Mouse (Mus musculus): ENCODE results near the gene Tjp3. TPM values are rescaled to one million over a fixed set of nuclear protein-coding genes. Genes with fewer than 3 reads are reported as not detected.
A peak's percentile ranks its signal among the peaks of the same experiment; 100 is the strongest.

The Tjp3 gene
- polyA plus RNA-seq, 1 experiment, result 9.8 TPM

GRCm38 (mm10) chr10:81259225-81259884 is 32.0 kb downstream of the Tjp3 start:
- H3K4me3 ChIP-seq (ENCODE audit: insufficient read depth, low read length), result no peak overlapping the region
- H3K4me1 ChIP-seq (ENCODE audit: control insufficient read depth, insufficient read depth, low read length), result peaks cover 4% of the 10 kb centered on the region; the same call in 1 of the 2 replicates
- TF ChIP-seq CTCF (IDR thresholded peaks at IDR 0.05; ENCODE audit: low read depth, low read length) (no peak), POLR2A (IDR thresholded peaks at IDR 0.05; ENCODE audit: borderline replicate concordance, low read depth, low read length) (no peak)
- H3K27ac ChIP-seq (ENCODE audit: insufficient read depth, low read depth, low read length), result no peak overlapping the region

- Histone ChIP-seq H3K4me1 (ENCODE audit: control insufficient read depth, insufficient read depth, low read length) (peaks cover 4% of the 10 kb centered on the region; the same call in 1 of the 2 replicates), H3K27ac (ENCODE audit: insufficient read depth, low read depth, low read length) (no peak overlapping the region), H3K4me3 (ENCODE audit: insufficient read depth, low read length) (peak overlapping the region; percentile 68)
- no peak for TF ChIP-seq POLR2A (IDR thresholded peaks at IDR 0.05; ENCODE audit: borderline replicate concordance, low read depth, low read length)
- TF ChIP-seq CTCF (IDR thresholded peaks at IDR 0.05; ENCODE audit: low read depth, low read length), result no peak
Observed at GRCm38 (mm10) chr10:81257158-81258039, 34.0 kb downstream of the Tjp3 start.

- TF ChIP-seq CTCF (IDR thresholded peaks at IDR 0.05; ENCODE audit: low read depth, low read length) (no peak), POLR2A (IDR thresholded peaks at IDR 0.05; ENCODE audit: borderline replicate concordance, low read depth, low read length) (no peak)
- Histone ChIP-seq H3K4me1 (ENCODE audit: control insufficient read depth, insufficient read depth, low read length) (peaks cover 4% of the 10 kb centered on the region; the same call in 1 of the 2 replicates), H3K27ac (ENCODE audit: insufficient read depth, low read depth, low read length) (no peak overlapping the region), H3K4me3 (ENCODE audit: insufficient read depth, low read length) (no peak overlapping the region)
Observed at GRCm38 (mm10) chr10:81254886-81255285, 36.5 kb downstream of the Tjp3 start.

GRCm38 (mm10) chr10:81252424-81253419 is 38.7 kb downstream of the Tjp3 start, which contains the start of gene Matk:
TSS of gene Matk (plus strand) at chr10:81252935.
- TF ChIP-seq POLR2A (IDR thresholded peaks at IDR 0.05; ENCODE audit: borderline replicate concordance, low read depth, low read length) (no peak), CTCF (IDR thresholded peaks at IDR 0.05; ENCODE audit: low read depth, low read length) (no peak)
- H3K4me3 ChIP-seq (ENCODE audit: insufficient read depth, low read length), result no peak within 1 kb of the TSS
- H3K27ac ChIP-seq (ENCODE audit: insufficient read depth, low read depth, low read length), result no peak within 1 kb of the TSS
- H3K4me1 ChIP-seq (ENCODE audit: control insufficient read depth, insufficient read depth, low read length), result no peaks in the 10 kb centered on the region

- H3K27ac ChIP-seq (ENCODE audit: insufficient read depth, low read depth, low read length), result no peak overlapping the region
- peaks cover 4% of the 10 kb centered on the region for H3K4me1 ChIP-seq (ENCODE audit: control insufficient read depth, insufficient read depth, low read length)
- no peak overlapping the region for H3K4me3 ChIP-seq (ENCODE audit: insufficient read depth, low read length)
- TF ChIP-seq POLR2A (IDR thresholded peaks at IDR 0.05; ENCODE audit: borderline replicate concordance, low read depth, low read length), result no peak
- TF ChIP-seq CTCF (IDR thresholded peaks at IDR 0.05; ENCODE audit: low read depth, low read length), result no peak
Observed at GRCm38 (mm10) chr10:81249442-81249841, 41.9 kb downstream of the Tjp3 start.

GRCm38 (mm10) chr10:81247804-81248203 is 43.6 kb downstream of the Tjp3 start:
- TF ChIP-seq CTCF (IDR thresholded peaks at IDR 0.05; ENCODE audit: low read depth, low read length), result no peak
- TF ChIP-seq POLR2A (IDR thresholded peaks at IDR 0.05; ENCODE audit: borderline replicate concordance, low read depth, low read length), result no peak
- Histone ChIP-seq H3K4me3 (ENCODE audit: insufficient read depth, low read length) (no peak overlapping the region), H3K27ac (ENCODE audit: insufficient read depth, low read depth, low read length) (no peak overlapping the region), H3K4me1 (ENCODE audit: control insufficient read depth, insufficient read depth, low read length) (peaks cover 4% of the 10 kb centered on the region)

GRCm38 (mm10) chr10:81245166-81245565 is 46.2 kb downstream of the Tjp3 start:
- Histone ChIP-seq H3K4me3 (ENCODE audit: insufficient read depth, low read length) (no peak overlapping the region), H3K4me1 (ENCODE audit: control insufficient read depth, insufficient read depth, low read length) (peaks cover 4% of the 10 kb centered on the region), H3K27ac (ENCODE audit: insufficient read depth, low read depth, low read length) (no peak overlapping the region)
- no peak for TF ChIP-seq CTCF (IDR thresholded peaks at IDR 0.05; ENCODE audit: low read depth, low read length)
- TF ChIP-seq POLR2A (IDR thresholded peaks at IDR 0.05; ENCODE audit: borderline replicate concordance, low read depth, low read length), result no peak

GRCm38 (mm10) chr10:81244595-81244994 is 46.8 kb downstream of the Tjp3 start:
- TF ChIP-seq CTCF (IDR thresholded peaks at IDR 0.05; ENCODE audit: low read depth, low read length), result peak; percentile 59
- no peak for TF ChIP-seq POLR2A (IDR thresholded peaks at IDR 0.05; ENCODE audit: borderline replicate concordance, low read depth, low read length)
- Histone ChIP-seq H3K4me1 (ENCODE audit: control insufficient read depth, insufficient read depth, low read length) (peaks cover 4% of the 10 kb centered on the region), H3K27ac (ENCODE audit: insufficient read depth, low read depth, low read length) (no peak overlapping the region), H3K4me3 (ENCODE audit: insufficient read depth, low read length) (no peak overlapping the region)

GRCm38 (mm10) chr10:81244146-81244545 is 47.2 kb downstream of the Tjp3 start:
- Histone ChIP-seq H3K4me3 (ENCODE audit: insufficient read depth, low read length) (no peak overlapping the region), H3K4me1 (ENCODE audit: control insufficient read depth, insufficient read depth, low read length) (peaks cover 4% of the 10 kb centered on the region), H3K27ac (ENCODE audit: insufficient read depth, low read depth, low read length) (no peak overlapping the region)
- TF ChIP-seq POLR2A (IDR thresholded peaks at IDR 0.05; ENCODE audit: borderline replicate concordance, low read depth, low read length) (no peak), CTCF (IDR thresholded peaks at IDR 0.05; ENCODE audit: low read depth, low read length) (no peak)

All from bone marrow macrophage, adult 2 months (primary cell).